Mouse (Mus musculus): ENCODE data around the gene Tipin.

Gene Tipin

GRCm38 (mm10) chr9:64347377-64347776 lies 66.0 kb downstream of the Tipin start:
- no peak for DNase-seq

GRCm38 (mm10) chr9:64349490-64349889 lies 68.1 kb downstream of the Tipin start:
- no peak for DNase-seq

GRCm38 (mm10) chr9:64351191-64351590 lies 69.8 kb downstream of the Tipin start:
- peak; percentile 39 for DNase-seq

Data from thymus, postnatal 14 days (tissue).